Mouse (Mus musculus): ENCODE data around the gene Mttp.

GRCm38 (mm10) chr3:138116871-138117270, 27.9 kb downstream of the Mttp start:
- TF ChIP-seq CTCF (IDR thresholded peaks at IDR 0.05; ENCODE audit: control insufficient read depth, insufficient read depth, insufficient read length) (no peak), USF1 (IDR thresholded peaks at IDR 0.05; ENCODE audit: low read depth) (no peak), MYOG (IDR thresholded peaks at IDR 0.05; ENCODE audit: control insufficient read depth, extremely low read depth, insufficient read length) (no peak), CEBPB (IDR thresholded peaks at IDR 0.05; ENCODE audit: low read depth) (no peak), MAX (IDR thresholded peaks at IDR 0.05) (no peak)
